Mouse (Mus musculus): Measurements from ENCODE around the gene Slit1.

Slit1 gene

DNA sequence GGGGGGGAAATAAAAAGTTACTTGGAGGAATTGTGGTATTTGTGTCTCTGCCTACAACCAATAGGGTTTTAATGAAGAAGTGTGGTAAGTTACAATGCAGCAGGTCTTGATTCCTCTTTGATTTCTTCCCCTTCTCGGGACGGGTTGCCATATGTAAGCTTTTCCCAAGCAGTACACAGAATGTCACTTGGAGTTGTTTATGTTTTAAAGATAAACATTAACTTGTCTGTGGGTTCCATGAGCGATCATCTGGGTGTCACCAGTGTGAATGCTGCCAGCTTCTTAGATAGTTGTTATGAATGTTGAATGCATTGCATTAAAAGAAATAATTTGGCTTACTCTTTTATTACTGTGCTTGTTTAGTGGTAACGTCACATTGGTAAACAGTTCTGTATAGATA lies 186.0 kb downstream of the Slit1 start:
- ChIA-PET CTCF (no interaction called here), POLR2A (interaction anchor here in 1 of 4 experiments (0.7 kb wide), 1 partner anchor 115 kb away, joined by 3 read pairs; no protein-coding TSS in a partner anchor)

GRCm38 (mm10) chr19:41556981-41557380 lies 186.5 kb downstream of the Slit1 start:
- ChIA-PET POLR2A (interaction anchor here in 1 of 4 experiments (0.7 to 1.5 kb wide), 2 partner anchors 10 to 115 kb away, joined by 3 to 5 read pairs; no protein-coding TSS in a partner anchor), CTCF (no interaction called here)

All from embryonic stem cell, embryonic (primary cell).